Mouse (Mus musculus) B cell, adult 2 months (primary cell): ENCODE measurements around the gene Ulk4.

Experiments used
- DNase-seq, 2 experiments: peaks; one replicate each; pipeline ENCODE4 v3.0.0; 2022

Ulk4 gene

GRCm38 (mm10) chr9:121092568-121092967, 184.4 kb downstream of the Ulk4 start:
- DNase-seq = no peak

- no peak for DNase-seq
Observed at GRCm38 (mm10) chr9:121091016-121091735, 185.8 kb downstream of the Ulk4 start.

- no peak for DNase-seq
Observed at GRCm38 (mm10) chr9:121087661-121088060, 189.3 kb downstream of the Ulk4 start.

DNA sequence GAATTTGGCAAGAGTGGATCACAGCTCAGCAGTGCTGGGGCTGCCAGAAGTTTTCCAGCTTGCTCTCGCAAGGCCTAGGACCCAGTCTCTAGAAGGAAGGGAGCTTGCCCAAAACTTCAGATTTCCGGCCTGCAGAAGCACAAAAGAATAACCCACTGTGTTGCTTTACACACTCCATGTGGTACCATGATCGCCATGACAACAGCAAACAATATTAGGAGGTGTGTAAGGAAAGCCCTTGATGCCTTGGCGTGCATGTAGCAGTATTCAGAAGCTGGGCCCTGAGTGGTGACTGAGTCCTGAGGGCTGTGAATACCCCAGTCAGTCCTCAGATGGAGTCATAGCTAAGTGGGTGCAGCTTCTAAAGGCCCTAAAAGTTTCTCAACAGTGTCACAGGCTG, 192.8 kb downstream of the Ulk4 start:
- no peak for DNase-seq

GRCm38 (mm10) chr9:121080834-121081233, 196.2 kb downstream of the Ulk4 start:
- no peak for DNase-seq

DNA sequence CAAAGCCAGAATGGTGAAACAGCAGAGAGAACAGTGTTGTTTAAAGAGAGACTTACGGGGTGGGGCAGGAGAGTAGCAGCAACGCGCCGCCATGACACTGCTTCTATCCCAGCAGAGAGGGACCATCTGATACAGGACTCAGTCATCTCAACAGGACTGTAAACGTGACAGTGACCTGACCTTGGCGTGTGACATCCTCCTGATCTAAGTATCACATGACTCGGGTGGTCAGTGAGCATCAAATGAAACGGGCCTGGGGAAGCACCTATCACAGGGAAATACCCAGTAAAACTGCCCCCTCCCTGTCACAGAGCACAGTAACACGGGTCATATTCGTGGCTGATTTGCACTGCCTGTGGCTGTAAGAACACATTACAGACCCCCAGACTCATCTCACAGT, 196.6 kb downstream of the Ulk4 start:
- DNase-seq = no peak

GRCm38 (mm10) chr9:121079388-121080088, 197.5 kb downstream of the Ulk4 start:
- no peak for DNase-seq

GRCm38 (mm10) chr9:121076291-121076690, 200.7 kb downstream of the Ulk4 start:
- DNase-seq = no peak

DNA sequence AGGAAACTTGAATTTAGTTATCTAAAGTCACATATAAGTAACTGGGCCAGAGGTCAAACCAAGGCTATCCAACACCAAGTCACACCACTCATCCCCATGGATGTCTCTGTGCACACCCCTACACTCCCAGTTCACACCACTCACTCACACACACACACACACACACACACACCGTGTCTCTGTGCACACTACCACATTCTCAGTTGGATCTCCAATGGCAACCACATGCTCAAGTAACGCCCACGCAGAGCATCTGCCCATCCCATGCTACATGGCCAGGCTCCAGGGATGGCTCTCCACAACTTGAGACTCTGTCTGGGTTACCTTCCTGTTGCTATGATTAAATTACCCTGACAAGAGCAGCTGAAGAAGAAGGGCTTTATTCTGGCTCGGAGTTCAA, 201.8 kb downstream of the Ulk4 start:
- no peak for DNase-seq

GRCm38 (mm10) chr9:121074726-121075125, 202.3 kb downstream of the Ulk4 start:
- no peak for DNase-seq

- no peak for DNase-seq
Observed at GRCm38 (mm10) chr9:121072127-121072757, 204.8 kb downstream of the Ulk4 start.

DNA sequence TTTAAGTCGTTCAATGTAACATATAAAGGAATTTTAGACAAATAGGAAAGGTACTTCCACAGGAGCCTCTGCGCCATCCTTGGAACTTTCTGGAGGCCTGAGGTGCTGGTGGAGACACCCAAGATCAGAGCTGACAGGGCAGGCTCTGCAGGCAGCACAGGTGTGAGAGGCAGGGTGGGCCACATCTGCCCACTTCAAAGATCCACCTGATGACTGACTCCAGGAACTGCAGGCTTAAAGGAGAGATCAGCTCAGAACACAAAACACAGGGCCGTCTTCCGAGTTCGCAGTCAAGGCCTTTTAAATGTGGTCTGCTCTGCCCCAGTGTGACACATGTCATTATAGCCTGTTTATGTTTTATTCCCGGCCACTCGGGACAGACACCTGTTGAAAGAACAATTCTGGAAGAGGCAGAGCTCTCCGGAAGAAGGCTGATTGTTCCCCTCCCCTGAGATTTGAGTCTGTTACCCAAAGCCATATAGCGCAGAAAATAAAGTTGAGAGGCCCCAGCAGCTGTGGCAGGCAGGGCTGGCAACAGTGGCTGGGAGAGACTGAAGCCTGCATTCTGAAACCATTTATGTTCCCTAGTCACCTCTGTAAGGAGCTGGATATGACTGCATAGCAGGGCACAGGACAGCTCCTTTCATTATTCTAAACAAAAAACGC, 205.4 kb downstream of the Ulk4 start:
- no peak for DNase-seq

DNA sequence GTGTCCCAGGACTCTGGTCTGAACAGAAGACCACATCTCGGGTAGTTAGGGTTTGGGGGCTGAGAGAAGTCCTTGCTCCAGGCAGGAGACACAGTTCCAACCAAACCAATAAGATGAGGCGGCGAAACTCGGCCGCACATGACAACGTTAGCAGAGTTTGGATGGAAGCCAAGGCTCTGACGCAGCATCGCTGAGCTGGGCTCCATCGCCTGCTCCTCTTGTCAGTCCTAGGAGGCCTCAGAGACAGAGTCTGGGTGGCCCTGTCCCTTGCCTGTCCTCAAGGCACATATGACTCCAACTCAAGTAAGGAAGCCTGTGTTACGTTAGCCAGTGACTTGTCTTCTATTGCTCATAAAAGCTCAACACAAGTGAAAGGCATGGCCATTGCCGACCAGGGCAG, 205.9 kb downstream of the Ulk4 start:
- no peak for DNase-seq

GRCm38 (mm10) chr9:121068115-121068514, 208.9 kb downstream of the Ulk4 start:
- DNase-seq = no peak

DNA sequence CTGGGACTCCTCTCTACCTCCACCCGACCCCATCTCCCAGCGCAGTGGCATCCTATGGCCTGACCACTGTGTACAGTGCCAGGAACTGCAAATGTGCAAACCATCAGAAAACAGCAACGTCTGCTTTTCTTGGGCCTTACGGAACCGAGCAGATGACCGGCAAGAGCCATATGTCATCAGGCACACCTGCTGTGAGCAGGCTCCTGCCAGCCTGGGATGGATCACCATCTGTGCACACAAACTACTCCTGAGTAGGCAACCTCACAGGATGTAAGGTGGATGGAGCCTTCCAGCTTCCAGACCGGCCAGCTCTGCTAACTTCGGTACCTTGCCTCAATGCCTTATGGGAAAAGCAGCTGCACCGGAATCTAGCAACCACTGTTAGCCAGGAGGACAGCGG, 210.0 kb downstream of the Ulk4 start:
- no peak for DNase-seq

DNA sequence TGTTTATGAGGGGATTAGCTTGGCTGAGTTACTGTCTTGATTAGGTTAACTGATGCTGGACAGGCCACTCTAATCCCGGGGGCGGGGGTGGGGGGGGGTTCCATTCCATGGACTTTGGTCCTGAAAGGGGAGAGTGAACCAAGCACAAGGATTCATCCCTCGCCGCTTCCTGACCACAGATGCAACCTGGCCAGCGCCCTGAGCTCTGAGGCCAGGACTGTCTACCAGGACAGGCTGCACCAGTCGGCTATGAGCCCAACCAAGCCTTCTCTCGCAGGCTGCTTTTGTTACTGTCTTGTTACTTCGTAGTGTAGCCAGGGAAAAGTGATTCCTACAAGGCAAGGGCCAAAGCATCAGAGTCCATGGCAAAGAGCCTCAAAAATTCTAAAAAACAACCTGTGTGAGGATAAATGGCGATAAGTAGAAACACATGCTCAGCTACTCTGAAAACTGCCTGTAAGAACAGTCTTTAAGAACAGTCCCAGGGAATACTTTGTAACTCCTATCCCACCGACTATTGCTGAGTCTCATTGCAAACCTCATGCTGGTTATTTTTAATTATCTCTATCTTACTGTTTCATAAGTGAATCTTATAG, 211.5 kb downstream of the Ulk4 start:
- no peak for DNase-seq

DNA sequence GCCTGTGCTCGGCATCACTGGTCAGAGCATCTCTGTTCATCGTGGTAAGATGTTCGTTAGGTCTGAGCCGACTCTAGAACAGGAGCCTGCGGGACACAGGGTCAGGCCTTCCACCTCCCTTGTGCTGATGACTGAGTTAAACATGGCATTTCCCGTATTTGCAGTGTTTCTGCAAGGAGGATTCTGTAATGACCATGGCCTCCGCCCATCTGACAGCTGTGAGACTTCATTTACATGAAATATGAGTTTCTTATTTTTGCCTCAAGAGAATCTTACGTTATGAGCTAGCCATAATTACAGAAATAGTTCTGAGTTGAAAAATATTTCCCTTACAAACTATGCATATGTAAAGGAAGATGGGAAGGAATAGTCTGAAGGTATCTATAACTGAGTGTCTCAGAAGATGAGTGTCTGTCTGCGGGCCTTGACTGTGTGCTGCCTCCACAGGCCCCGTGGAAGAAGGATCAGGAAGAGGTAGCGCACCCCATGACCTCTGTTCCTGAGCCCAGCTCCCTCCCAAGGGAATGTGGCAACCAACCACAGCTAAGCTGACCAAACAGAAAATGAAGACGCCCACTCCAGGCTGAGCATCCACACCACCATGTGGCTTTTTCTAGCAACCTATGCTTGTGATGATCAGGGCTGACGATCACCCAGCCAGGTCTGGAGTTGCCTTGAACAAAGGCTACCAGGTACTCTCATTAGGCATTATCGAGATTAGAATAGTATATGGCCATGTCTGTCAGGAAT, 212.2 kb downstream of the Ulk4 start:
- DNase-seq = no peak

DNA sequence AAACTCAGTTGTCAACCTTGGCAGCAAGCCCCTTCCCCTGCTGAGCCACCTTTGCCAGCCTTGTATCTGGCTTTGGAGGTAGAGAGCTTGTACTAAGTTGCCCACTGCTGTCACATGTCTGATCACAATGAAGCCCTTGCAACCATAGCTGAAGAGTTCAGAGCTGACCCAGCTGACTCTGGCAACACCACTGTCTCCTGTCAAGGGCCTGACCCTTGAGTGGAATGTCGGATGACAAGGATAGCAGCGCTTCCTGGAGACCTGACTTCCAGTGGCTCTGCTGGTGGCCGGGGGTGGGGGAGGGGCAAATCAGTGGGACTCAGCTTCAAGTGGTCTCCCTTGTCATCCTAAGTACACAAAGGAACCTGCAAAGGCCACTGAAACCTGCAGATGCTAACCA, 214.3 kb downstream of the Ulk4 start:
- DNase-seq = no peak

GRCm38 (mm10) chr9:121061820-121062623, 215.0 kb downstream of the Ulk4 start:
- DNase-seq = no peak

DNA sequence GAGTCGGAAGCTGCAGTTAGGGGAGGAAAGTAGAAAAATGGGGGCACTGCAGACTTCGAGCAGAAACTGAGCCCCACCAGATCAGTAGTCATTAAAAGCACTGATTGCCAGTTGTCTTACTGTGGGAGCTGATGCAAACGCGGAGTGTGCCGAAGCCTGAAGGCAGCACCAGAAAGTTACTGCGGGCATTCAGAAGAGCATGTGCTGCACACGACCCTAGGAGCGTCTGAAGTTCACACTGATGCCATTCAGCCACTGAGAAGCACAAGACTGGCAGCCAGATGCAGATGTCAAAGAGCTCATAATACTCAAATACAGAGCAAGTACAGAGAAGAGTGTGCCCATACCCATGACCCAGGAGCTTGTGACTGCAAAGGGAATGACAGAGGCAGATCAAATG, 216.7 kb downstream of the Ulk4 start:
- no peak for DNase-seq

- DNase-seq = peak; percentile 2 to 6
Observed at GRCm38 (mm10) chr9:121059286-121059685, 217.7 kb downstream of the Ulk4 start.

DNA sequence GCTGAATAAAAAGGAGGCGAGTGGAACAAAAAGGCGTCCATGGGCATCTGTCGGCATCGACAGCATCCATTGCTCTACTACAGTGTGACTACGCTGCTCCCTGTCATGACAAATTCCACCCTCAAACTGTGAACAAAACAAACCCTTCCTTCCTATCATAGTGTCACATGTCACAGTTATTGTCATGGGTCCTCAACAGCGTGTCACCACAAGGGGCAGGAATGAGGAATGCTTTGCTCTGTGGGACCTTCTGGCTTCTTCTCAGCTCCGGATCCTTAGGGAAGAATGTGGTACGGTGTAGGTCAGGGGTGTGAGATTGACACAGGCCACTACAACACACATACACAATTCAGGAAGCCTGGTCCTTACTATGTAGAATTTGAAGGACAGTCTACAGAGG, 218.5 kb downstream of the Ulk4 start:
- no peak for DNase-seq
